Mouse (Mus musculus): ENCODE results near the gene Saysd1. TPM values are rescaled to one million over a fixed set of nuclear protein-coding genes. Genes with fewer than 3 reads are reported as not detected.

Gene Saysd1
- polyA plus RNA-seq (2015; fragmentation: Nextera tagmentation; extraction: Ambion mirVana) = 5.8 and 7.1 TPM in 2 replicates

DNA sequence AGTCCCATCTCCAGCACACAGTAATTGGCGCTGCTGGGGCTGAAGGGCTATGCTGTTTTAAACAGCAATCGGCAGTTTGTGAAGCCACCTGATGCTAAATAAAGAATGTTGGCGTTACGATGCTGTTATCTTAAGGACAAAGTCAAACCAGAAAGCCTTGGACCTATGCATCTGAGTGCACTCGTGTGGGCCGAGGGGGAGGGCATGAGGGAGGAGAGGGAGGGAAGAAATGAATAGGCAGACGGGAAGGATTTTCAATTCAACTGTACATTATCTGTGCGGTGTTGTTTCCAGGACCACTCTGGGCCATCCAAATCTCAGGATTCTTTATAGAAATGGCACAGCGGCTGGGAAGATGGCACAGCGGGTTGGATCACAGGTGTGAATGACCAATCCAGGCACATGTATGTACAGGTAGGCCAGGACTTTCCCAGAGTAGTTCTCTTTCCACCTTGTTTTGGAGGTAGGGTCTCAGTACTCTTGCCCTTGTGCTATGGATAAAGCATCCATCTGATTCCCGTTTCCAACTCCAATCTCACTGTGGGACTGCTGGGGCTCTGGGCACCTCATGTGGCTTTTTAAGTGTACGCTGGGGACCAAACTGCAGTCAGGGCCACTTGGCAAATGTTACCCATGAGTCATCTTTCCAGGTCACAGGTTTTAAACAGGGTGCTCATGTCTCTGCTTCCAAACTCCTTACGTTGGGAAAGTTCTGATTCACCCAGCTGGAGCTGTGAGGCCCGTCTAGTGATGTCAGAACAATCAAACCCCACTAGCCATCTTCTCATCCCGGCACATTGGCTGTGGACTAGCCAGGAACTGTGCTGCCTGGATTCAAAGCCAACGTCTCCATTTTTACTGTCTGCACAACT is at the start of gene Saysd1:
TSS of gene Saysd1 (minus strand) at position 51 of the 872 bp plus-strand sequence.

DNA sequence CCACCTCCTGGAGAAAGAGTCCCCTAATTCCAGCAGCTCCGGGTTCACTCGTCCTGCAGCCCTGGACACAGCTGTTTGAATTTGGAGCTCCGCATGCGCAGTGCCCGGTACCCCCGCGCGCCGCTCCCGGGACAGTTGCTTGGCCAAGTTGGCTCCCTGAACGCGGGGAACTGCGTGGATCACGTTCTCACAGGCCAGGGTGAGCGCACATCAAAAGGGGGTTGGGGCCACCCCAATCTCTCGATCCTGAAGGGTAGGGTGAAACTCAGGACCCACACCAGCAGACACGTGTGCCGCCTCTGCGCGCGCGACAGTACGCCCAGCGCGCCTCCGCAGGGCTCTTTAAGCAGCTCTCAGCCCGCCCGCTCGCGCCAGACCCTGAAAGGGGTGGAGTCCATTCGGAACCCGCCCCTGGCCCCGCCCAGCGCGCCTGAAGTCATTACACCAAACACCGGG is 43.2 kb upstream of the Saysd1 start, which contains the start of gene Kcnk5:
TSS of gene Kcnk5 (minus strand) at position 344 of the 456 bp plus-strand sequence.

Other genes with a start within 250 kb of the Saysd1 start
- gene Gng2, start 160.9 kb downstream of the Saysd1 start, polyA plus RNA-seq (2015; fragmentation: Nextera tagmentation; extraction: Ambion mirVana) = 13.6 and 21.4 TPM in 2 replicates
- gene Kcnk5, start 43.3 kb upstream of the Saysd1 start, polyA plus RNA-seq (2015; fragmentation: Nextera tagmentation; extraction: Ambion mirVana) = 3.0 and 3.6 TPM in 2 replicates
- 0.12 TPM in 1 of 2 replicates, not detected in the other for gene Kcnk16, start 130.7 kb upstream of the Saysd1 start, polyA plus RNA-seq (2015; fragmentation: Nextera tagmentation; extraction: Ambion mirVana)
- gene Nudt13, start 156.2 kb upstream of the Saysd1 start, polyA plus RNA-seq (2015; fragmentation: Nextera tagmentation; extraction: Ambion mirVana) = 8.7 and 11.3 TPM in 2 replicates
- 25.6 and 26.5 TPM in 2 replicates for gene Ecd, start 209.6 kb upstream of the Saysd1 start, polyA plus RNA-seq (2015; fragmentation: Nextera tagmentation; extraction: Ambion mirVana)
- gene Fam149b, start 209.6 kb upstream of the Saysd1 start, polyA plus RNA-seq (2015; fragmentation: Nextera tagmentation; extraction: Ambion mirVana) = 8.2 and 11.8 TPM in 2 replicates